Mouse (Mus musculus) ES-Bruce4 (cell line): ENCODE results near the gene Cul7.

ENCODE experiments used
- CTCF ChIP-seq: IDR thresholded peaks from one replicate; pipeline ENCODE4 v1.8.1; 2011; ENCODE audit warnings: low read depth, low read length
- POLR2A ChIP-seq: IDR thresholded peaks from one replicate; pipeline ENCODE4 v1.8.1; 2011; ENCODE audit warnings: low read length; ENCODE audit not compliant: insufficient read depth

GRCm38 (mm10) chr17:46650232-46651031 lies at the start of gene Cul7:
- no peak for TF ChIP-seq CTCF
- peak; percentile 52 for TF ChIP-seq POLR2A
